Mouse (Mus musculus): ENCODE data around the gene Plekhm2. TPM values are rescaled to one million over a fixed set of nuclear protein-coding genes. Genes with fewer than 3 reads are reported as not detected.

The Plekhm2 gene
- polyA plus RNA-seq (2012) = 1.1 and 1.4 TPM in 2 replicates

DNA sequence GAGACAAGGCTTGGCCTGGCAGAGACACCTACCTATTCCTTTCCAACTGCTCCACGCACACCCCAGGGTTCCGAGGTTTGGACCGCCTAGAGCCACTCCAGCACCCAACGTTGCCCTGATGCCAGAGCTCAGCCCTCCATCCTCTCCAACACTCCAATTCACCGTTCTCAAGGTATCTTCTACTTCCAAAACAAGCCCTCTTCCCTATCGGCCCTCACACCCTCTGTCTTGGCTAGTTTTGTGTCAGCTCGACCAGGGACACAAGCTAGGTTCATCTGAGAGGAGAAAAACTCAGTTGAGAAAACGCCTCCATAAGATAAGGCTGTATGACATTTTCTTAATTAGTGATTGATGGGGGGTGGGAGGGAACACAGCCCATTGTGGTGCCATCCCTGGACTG, at the start of gene Plekhm2:
Gene Plekhm2, minus strand, starts transcription at position 101 of the 400 bp plus-strand sequence.
- H3K36me3 ChIP-seq (ENCODE audit: control insufficient read depth) = peaks cover 15% of the 10 kb centered on the region
- H3K9me3 ChIP-seq (ENCODE audit: control insufficient read depth, low read length) = no peaks in the 10 kb centered on the region
- peaks cover 24% of the 10 kb centered on the region for H3K4me1 ChIP-seq (ENCODE audit: control insufficient read depth)
- TF ChIP-seq TAL1 (IDR thresholded peaks at IDR 0.05; ENCODE audit: low read length) (no peak), GATA1 (IDR thresholded peaks at IDR 0.05; ENCODE audit: low read length) (no peak)
- H3K4me3 ChIP-seq (replicated peaks) = peak within 1 kb of the TSS; percentile 80
- H3K27me3 ChIP-seq (ENCODE audit: control insufficient read depth) = peaks cover 20% of the 10 kb centered on the region

DNA sequence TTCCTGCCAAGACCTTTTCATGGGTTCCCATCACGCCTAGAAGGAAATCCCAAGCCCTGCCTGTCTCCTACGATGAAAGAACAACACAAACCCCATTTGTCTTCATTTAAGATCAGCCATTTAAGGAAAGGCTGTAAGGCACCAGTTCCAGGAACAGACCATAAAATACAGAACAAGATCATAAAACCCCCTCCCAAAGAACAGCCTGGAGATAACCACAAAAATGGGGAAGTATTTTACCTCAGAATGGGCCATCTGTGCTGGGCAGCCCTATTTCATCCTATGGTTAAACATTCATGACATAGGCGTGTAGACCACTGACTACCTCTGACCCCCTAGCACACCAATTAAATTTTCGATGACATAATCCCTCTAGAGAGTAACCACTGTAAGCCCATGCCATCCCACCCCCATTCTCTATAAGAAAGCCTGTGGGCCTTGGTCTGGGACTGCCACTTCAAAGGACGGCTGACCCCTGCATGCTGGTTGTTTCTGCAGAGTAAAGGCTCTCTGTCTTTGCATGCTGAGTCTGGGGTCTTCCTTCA, 49.0 kb upstream of the Plekhm2 start:
- H3K9me3 ChIP-seq (ENCODE audit: control insufficient read depth, low read length) = no peaks in the 10 kb centered on the region
- no peaks in the 10 kb centered on the region for H3K27me3 ChIP-seq (ENCODE audit: control insufficient read depth)
- TF ChIP-seq TAL1 (IDR thresholded peaks at IDR 0.05; ENCODE audit: low read length) (no peak), GATA1 (IDR thresholded peaks at IDR 0.05; ENCODE audit: low read length) (no peak)
- H3K4me3 ChIP-seq (replicated peaks) = no peak overlapping the region
- peaks cover 25% of the 10 kb centered on the region for H3K4me1 ChIP-seq (ENCODE audit: control insufficient read depth)
- peaks cover 99% of the 10 kb centered on the region for H3K36me3 ChIP-seq (ENCODE audit: control insufficient read depth)

DNA sequence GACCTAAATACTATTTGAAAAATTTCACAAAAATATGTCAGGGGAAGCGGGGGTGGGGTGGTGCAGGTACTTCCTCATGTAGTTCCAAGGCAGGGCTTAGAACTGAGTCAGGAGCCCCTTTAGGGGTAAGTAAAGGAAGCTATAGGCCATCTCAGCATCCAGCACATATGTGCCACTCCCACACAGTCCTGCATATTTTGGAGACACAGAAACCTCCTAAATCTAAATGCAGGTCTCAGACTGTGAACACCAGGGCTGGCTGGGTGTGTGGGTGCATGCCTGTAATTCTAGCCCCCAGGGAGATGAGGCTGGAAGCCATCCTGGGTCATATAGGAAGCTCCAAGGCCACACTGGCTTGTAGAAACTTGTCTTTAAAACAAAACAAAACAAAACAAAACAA, 46.6 kb upstream of the Plekhm2 start:
- peaks cover 99% of the 10 kb centered on the region for H3K36me3 ChIP-seq (ENCODE audit: control insufficient read depth)
- H3K4me1 ChIP-seq (ENCODE audit: control insufficient read depth) = peaks cover 14% of the 10 kb centered on the region
- no peak for TF ChIP-seq TAL1 (IDR thresholded peaks at IDR 0.05; ENCODE audit: low read length)

DNA sequence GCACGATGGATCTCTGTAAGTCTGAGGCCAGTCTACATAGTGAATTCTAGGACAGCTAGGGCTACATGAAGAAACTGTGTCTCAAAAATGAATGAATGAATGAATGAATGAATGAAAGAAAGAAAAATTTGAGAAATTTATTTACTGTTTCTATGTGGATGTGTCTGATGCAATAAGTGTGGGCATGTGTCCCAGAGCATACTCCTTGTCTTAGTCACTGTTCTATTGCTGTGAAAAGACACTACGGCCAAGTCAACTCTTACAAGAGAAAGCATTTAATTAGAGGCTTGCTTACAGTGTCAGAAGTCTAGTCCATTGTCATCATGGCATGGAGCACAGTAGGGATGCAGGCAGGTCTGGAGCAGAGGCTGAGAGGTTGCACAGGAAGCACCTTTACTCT, 44.3 kb upstream of the Plekhm2 start:
- no peaks in the 10 kb centered on the region; the same call in none of the 2 replicates for H3K4me1 ChIP-seq (ENCODE audit: control insufficient read depth)
- no peak overlapping the region for H3K4me3 ChIP-seq (replicated peaks)
- TF ChIP-seq GATA1 (IDR thresholded peaks at IDR 0.05; ENCODE audit: low read length) (no peak), TAL1 (IDR thresholded peaks at IDR 0.05; ENCODE audit: low read length) (no peak)
- no peaks in the 10 kb centered on the region for H3K9me3 ChIP-seq (ENCODE audit: control insufficient read depth, low read length)
- H3K27me3 ChIP-seq (ENCODE audit: control insufficient read depth) = no peaks in the 10 kb centered on the region
- H3K36me3 ChIP-seq (ENCODE audit: control insufficient read depth) = peaks cover 100% of the 10 kb centered on the region

More for the DNA sequence above, 46.6 kb upstream of the Plekhm2 start:
- Histone ChIP-seq H3K27me3 (ENCODE audit: control insufficient read depth) (no peaks in the 10 kb centered on the region), H3K9me3 (ENCODE audit: control insufficient read depth, low read length) (no peaks in the 10 kb centered on the region), H3K4me3 (replicated peaks) (no peak overlapping the region)

DNA sequence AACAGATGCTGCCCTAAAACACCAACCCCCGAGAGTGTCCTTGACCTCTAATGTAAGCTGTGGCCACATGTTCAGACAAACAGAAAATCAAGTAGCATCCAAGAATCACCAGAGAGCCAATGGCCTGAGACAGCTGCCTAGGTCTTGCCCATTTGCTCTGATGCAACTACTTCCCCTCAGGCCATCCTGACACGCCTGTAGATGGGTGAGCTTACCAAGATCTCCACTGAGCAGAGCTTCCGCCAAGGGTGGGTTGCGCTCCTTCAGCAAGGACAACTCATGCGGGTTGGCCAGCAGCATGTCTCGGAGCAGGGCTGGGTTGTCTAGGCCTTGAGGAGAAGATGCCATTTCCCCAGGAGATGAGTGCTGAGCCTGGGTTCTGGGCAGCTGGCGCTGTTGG, 43.3 kb upstream of the Plekhm2 start:
- H3K27me3 ChIP-seq (ENCODE audit: control insufficient read depth) = no peaks in the 10 kb centered on the region
- H3K36me3 ChIP-seq (ENCODE audit: control insufficient read depth) = peaks cover 100% of the 10 kb centered on the region
- TF ChIP-seq TAL1 (IDR thresholded peaks at IDR 0.05; ENCODE audit: low read length) (no peak), GATA1 (IDR thresholded peaks at IDR 0.05; ENCODE audit: low read length) (no peak)
- H3K4me3 ChIP-seq (replicated peaks) = no peak overlapping the region
- no peaks in the 10 kb centered on the region for H3K9me3 ChIP-seq (ENCODE audit: control insufficient read depth, low read length)
- H3K4me1 ChIP-seq (ENCODE audit: control insufficient read depth) = no peaks in the 10 kb centered on the region; the same call in 1 of the 2 replicates

DNA sequence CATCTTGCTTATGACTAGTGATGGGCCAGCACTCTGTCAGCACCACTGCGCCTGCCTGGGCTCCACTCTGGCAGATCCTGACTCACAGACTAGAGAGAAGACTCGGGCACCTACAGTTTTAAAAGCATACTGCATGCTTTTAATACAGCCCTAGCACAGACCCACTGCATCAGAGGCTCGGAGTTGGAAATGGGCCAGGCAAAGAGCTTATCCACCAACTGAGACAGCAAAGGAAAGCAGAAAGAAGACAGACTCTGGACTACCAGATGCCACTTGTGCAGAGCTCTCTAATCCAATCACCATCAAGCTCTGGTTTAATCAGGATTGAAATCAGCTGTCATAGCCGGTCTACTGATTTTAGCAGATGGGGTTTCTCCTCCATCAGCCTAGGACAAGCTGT, 40.6 kb upstream of the Plekhm2 start:
- peaks cover 100% of the 10 kb centered on the region for H3K36me3 ChIP-seq (ENCODE audit: control insufficient read depth)
- H3K4me1 ChIP-seq (ENCODE audit: control insufficient read depth) = no peaks in the 10 kb centered on the region
- TF ChIP-seq GATA1 (IDR thresholded peaks at IDR 0.05; ENCODE audit: low read length) (no peak), TAL1 (IDR thresholded peaks at IDR 0.05; ENCODE audit: low read length) (no peak)
- H3K27me3 ChIP-seq (ENCODE audit: control insufficient read depth) = no peaks in the 10 kb centered on the region
- H3K4me3 ChIP-seq (replicated peaks) = no peak overlapping the region
- no peaks in the 10 kb centered on the region for H3K9me3 ChIP-seq (ENCODE audit: control insufficient read depth, low read length)

DNA sequence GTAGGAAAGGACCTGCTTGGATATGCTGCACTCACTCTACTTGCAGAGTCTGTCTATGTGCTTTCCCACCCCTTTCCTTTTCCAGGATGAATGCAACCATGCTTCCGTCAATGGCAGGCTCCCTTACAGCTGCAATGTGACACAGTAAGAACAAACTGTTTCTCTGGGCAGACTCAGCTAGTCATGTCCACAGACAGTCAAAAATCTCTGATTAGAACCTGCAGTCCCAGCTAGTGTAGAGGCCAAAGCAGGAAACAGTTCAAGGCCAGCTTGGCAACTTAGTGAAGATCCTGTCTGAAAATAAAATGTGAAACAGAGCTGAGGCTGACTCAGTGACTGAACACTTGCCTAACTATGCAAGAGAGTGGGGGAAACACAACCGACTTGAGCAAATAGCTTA, 39.9 kb upstream of the Plekhm2 start:
- H3K36me3 ChIP-seq (ENCODE audit: control insufficient read depth) = peaks cover 100% of the 10 kb centered on the region
- H3K4me3 ChIP-seq (replicated peaks) = no peak overlapping the region
- TF ChIP-seq GATA1 (IDR thresholded peaks at IDR 0.05; ENCODE audit: low read length) = no peak
- no peak for TF ChIP-seq TAL1 (IDR thresholded peaks at IDR 0.05; ENCODE audit: low read length)
- H3K9me3 ChIP-seq (ENCODE audit: control insufficient read depth, low read length) = no peaks in the 10 kb centered on the region
- no peaks in the 10 kb centered on the region for H3K27me3 ChIP-seq (ENCODE audit: control insufficient read depth)
- H3K4me1 ChIP-seq (ENCODE audit: control insufficient read depth) = no peaks in the 10 kb centered on the region; the same call in 1 of the 2 replicates

DNA sequence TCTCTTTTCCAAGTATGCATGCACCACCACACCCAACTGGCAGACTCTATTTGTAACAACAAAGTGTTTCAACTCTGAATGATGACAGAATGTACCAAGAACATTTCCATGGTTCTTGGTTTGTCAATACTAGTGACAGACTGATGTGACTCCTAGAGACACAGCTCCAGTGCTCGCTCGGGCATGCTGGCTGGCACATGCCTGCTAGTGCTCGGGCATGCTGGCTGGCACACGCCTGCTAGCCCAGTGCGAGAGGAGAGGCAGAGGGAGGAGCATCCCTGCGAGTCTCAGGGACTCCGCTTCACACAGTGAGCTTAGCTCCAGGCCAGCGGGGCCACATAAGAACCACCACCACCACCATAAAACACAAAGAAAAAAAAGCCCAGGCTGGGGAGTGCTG, 30.0 kb upstream of the Plekhm2 start:
- H3K4me1 ChIP-seq (ENCODE audit: control insufficient read depth) = peaks cover 3% of the 10 kb centered on the region
- no peak overlapping the region for H3K4me3 ChIP-seq (replicated peaks)
- TF ChIP-seq GATA1 (IDR thresholded peaks at IDR 0.05; ENCODE audit: low read length) (no peak), TAL1 (IDR thresholded peaks at IDR 0.05; ENCODE audit: low read length) (no peak)
- no peaks in the 10 kb centered on the region for H3K9me3 ChIP-seq (ENCODE audit: control insufficient read depth, low read length)
- H3K27me3 ChIP-seq (ENCODE audit: control insufficient read depth) = no peaks in the 10 kb centered on the region
- H3K36me3 ChIP-seq (ENCODE audit: control insufficient read depth) = peaks cover 99% of the 10 kb centered on the region

DNA sequence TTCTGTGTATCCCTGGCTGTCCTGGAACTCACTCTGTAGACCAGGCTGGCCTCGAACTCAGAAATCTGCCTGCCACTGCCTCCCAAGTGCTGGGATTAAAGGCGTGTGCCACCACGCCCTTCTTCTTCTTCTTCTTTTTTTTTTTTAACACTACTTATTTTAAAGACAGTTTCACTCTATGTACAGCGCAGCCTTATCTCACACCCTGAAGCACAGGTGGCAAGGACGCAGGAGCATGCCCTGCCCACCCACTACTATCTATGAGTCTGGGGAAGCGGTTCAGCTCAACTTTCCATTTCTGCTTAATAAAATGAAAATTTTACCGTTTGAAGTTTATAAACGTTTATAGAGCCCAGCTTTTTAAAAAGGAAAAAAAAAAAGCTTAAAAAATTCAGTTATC, 23.8 kb upstream of the Plekhm2 start:
- Histone ChIP-seq H3K36me3 (ENCODE audit: control insufficient read depth) (peaks cover 95% of the 10 kb centered on the region), H3K4me1 (ENCODE audit: control insufficient read depth) (peaks cover 4% of the 10 kb centered on the region), H3K27me3 (ENCODE audit: control insufficient read depth) (no peaks in the 10 kb centered on the region), H3K9me3 (ENCODE audit: control insufficient read depth, low read length) (no peaks in the 10 kb centered on the region), H3K4me3 (replicated peaks) (no peak overlapping the region)
- TF ChIP-seq TAL1 (IDR thresholded peaks at IDR 0.05; ENCODE audit: low read length) = no peak
- no peak for TF ChIP-seq GATA1 (IDR thresholded peaks at IDR 0.05; ENCODE audit: low read length)

DNA sequence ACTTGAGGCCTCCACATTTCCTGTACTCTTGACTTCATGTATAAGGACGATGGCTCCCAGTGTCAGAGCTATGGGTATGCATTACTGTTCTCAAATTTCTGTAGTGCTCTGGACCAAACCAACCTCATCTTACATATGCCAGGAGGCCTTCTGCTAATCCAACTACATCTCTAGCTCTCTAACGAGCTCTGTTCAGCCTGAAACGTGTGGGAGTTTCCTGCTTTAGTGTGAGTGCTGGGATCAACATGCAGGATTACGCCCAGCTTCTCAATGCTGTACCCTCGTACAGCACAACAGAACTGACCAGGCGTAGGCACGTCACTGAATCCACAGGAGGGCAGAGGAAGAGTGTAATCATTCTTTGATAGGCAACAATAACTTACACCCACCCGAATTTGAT, 21.8 kb upstream of the Plekhm2 start:
- Histone ChIP-seq H3K9me3 (ENCODE audit: control insufficient read depth, low read length) (no peaks in the 10 kb centered on the region), H3K4me3 (replicated peaks) (no peak overlapping the region), H3K4me1 (ENCODE audit: control insufficient read depth) (peaks cover 6% of the 10 kb centered on the region), H3K36me3 (ENCODE audit: control insufficient read depth) (peaks cover 95% of the 10 kb centered on the region), H3K27me3 (ENCODE audit: control insufficient read depth) (no peaks in the 10 kb centered on the region)
- TF ChIP-seq GATA1 (IDR thresholded peaks at IDR 0.05; ENCODE audit: low read length) (no peak), TAL1 (IDR thresholded peaks at IDR 0.05; ENCODE audit: low read length) (no peak)

Data from erythroblast, embryonic 14.5 days (primary cell).